Mouse (Mus musculus) embryonic fibroblast, embryonic 13.5 days (primary cell): ENCODE results near the gene Zfand6. TPM values are rescaled to one million over a fixed set of nuclear protein-coding genes. Genes with fewer than 3 reads are reported as not detected.
A peak's percentile ranks its signal among the peaks of the same experiment; 100 is the strongest.

Experiments used
- H3K27ac ChIP-seq: 2 replicates; pipeline ENCODE4 v1.5.1; 2012; ENCODE audit warnings: low read length, control low read depth, inconsistent platforms; ENCODE audit not compliant: insufficient read depth
- H3K4me1 ChIP-seq: 2 replicates; pipeline ENCODE4 v1.6.1; 2011; ENCODE audit warnings: low read length; ENCODE audit not compliant: control insufficient read depth, insufficient read depth
- H3K4me3 ChIP-seq: 2 replicates; pipeline ENCODE4 v1.5.1; 2011; ENCODE audit warnings: mild to moderate bottlenecking, control low read depth, low read length; ENCODE audit not compliant: insufficient read depth
- CTCF ChIP-seq: IDR thresholded peaks from 2 replicates; pipeline ENCODE4 v1.5.1; 2011; ENCODE audit warnings: mild to moderate bottlenecking, control low read depth, low read length, moderate library complexity, borderline replicate concordance; ENCODE audit not compliant: insufficient read depth
- POLR2A ChIP-seq: IDR thresholded peaks from 2 replicates; pipeline ENCODE4 v1.6.1; 2011; ENCODE audit warnings: low read depth, mild to moderate bottlenecking, control low read depth, low read length, moderate library complexity
- polyA plus RNA-seq: library from polyadenylated mRNA; stranded (reverse); fragments of >200 nt; gene quantifications from 2 replicates; pipeline ENCODE4 v1.2.4, GENCODE M21; 2011; ENCODE audit warnings: low read depth; ENCODE audit not compliant: missing spikeins, insufficient read length

Gene Zfand6
- 99.8 and 123 TPM in 2 replicates for polyA plus RNA-seq

- Histone ChIP-seq H3K4me3 (peak within 1 kb of the TSS; percentile 94), H3K27ac (no peak within 1 kb of the TSS; the same call in 1 of the 2 replicates)
- TF ChIP-seq CTCF (no peak), POLR2A (peak; percentile 30)
Measured at GRCm38 (mm10) chr7:84689251-84690100, at the start of gene Zfand6. Gene Zfand6 (minus strand): TSS chr7:84689959.

DNA sequence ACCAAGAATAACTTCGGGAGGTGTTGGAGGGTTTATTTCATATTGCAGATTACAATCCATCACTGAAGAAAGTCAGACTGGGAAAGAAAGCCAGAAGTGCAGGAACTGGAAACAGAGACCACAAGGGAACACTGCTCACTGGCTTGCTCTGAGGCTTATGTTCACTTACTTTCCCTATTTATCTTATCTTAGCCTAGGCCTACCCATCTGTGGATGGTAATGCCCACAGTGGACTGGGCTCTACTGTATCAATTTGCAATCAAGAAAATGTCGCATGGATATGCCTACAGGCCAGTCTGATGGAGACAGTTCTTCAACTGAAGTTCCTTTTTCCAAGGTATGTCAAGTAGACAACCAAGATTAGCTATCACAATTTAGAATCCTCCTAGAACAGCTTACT is 47.0 kb upstream of the Zfand6 start:
- H3K27ac ChIP-seq, result no peak overlapping the region
- no peaks in the 10 kb centered on the region for H3K4me1 ChIP-seq
- no peak overlapping the region for H3K4me3 ChIP-seq
- TF ChIP-seq CTCF, result no peak
- no peak for TF ChIP-seq POLR2A

More at GRCm38 (mm10) chr7:84689251-84690100, at the start of gene Zfand6:
- H3K4me1 ChIP-seq, result no peaks in the 10 kb centered on the region

DNA sequence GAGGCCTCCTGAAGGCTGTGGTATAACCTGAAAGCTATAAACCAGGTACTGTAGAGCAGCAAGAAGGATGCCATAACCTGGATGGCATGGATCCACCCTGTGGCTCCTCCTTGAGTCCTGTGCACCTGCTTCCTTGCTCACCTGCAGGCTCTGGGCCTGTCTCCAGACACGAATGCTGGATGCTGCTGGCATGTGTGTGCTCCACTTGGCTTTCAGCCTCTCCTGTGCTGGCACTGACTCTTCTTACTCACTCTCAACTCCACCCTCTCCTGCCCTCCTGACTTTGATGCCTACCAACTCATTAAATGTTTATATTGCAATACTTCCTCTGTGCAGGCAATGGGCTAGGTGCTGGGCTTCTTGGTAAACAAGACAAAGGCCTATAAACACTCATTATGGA is 43.3 kb upstream of the Zfand6 start:
- H3K27ac ChIP-seq, result no peak overlapping the region
- no peak overlapping the region for H3K4me3 ChIP-seq
- TF ChIP-seq CTCF, result no peak
- TF ChIP-seq POLR2A, result no peak
- H3K4me1 ChIP-seq, result no peaks in the 10 kb centered on the region

DNA sequence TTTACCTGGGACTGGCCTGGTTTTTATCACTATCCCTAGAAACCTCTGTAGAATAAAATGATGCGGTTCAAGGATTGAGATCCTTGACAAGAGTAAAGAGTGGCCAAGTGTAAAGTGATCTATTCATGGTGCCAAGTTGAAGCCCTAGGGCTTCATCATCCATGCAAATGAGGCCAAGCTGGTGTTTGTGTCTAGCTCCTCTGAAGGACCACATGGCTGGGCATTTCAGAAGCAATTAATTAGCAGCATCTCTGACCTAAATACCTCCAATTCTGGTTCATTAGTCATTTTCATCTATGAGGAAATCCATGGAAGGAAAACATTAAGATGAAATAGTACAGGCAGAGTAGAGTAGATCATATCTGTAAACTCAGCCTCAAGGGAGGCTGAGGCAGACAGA is 42.3 kb upstream of the Zfand6 start:
- no peak for TF ChIP-seq POLR2A
- TF ChIP-seq CTCF, result no peak
- no peaks in the 10 kb centered on the region for H3K4me1 ChIP-seq
- no peak overlapping the region for H3K27ac ChIP-seq
- no peak overlapping the region for H3K4me3 ChIP-seq

DNA sequence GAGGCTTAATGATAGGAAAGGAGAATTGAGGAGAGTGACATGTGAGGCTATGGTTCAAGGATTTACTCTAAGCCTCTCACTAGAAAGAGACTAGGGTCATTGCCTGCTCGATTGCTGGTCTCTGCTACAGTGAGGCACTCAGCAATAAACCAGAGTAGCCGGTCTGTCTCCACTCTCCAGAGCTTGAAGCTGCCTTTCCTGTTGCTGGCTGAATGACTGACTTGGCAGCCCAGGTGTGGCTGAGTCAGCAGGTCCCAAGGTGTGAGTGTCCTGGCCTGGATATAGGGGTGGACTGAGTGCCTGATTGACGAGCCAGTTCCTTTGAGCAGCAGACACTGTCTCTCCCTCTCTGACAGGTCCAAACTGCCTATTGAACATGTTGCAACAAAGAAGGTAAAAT is 41.3 kb upstream of the Zfand6 start:
- no peak for TF ChIP-seq CTCF
- Histone ChIP-seq H3K27ac (no peak overlapping the region), H3K4me3 (no peak overlapping the region), H3K4me1 (no peaks in the 10 kb centered on the region)

GRCm38 (mm10) chr7:84722804-84723459 is 33.2 kb upstream of the Zfand6 start:
- Histone ChIP-seq H3K4me1 (no peaks in the 10 kb centered on the region), H3K27ac (no peak overlapping the region), H3K4me3 (no peak overlapping the region)
- TF ChIP-seq POLR2A (no peak), CTCF (no peak)

DNA sequence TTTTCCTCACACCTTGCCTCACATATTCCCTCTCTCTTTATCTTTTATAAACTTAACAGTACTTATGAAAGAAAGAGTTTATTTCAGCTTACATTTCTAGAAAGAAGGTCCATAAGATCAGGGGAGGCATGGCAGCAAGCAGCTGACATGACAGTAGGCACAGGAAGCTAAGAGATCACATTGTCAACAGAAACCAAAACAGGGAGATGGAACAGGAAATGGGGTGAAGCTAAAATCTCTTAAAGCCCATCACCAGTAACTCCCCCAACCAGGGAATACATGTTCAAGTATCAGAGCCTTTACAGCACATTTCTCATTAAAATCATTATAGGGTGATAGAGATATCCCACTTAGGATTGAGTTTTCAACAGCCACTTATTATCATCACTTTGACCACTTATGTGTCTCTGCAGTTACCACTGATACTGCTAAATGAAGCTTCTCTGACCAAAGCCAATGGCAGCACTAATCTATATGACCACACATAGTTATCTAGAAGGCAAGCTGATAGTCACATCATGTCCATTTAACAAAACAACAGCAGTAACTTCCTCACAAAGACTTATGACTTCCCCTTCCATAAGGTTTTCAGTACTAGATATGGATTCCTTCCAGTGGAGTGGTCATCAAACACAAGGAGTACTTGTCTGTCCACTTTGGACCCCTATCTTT is 20.7 kb upstream of the Zfand6 start:
- TF ChIP-seq CTCF (no peak), POLR2A (no peak)
- no peak overlapping the region for H3K27ac ChIP-seq
- H3K4me3 ChIP-seq, result no peak overlapping the region
- no peaks in the 10 kb centered on the region for H3K4me1 ChIP-seq

GRCm38 (mm10) chr7:84706877-84707276 is 17.1 kb upstream of the Zfand6 start:
- Histone ChIP-seq H3K4me1 (no peaks in the 10 kb centered on the region), H3K4me3 (no peak overlapping the region), H3K27ac (no peak overlapping the region)
- TF ChIP-seq POLR2A (no peak), CTCF (no peak)

GRCm38 (mm10) chr7:84690101-84690509 is 346 bp upstream of the Zfand6 start:
- H3K27ac ChIP-seq, result no peak overlapping the region
- peak overlapping the region; percentile 48 for H3K4me3 ChIP-seq
- no peak for TF ChIP-seq CTCF
- peak; percentile 60; the same call in 1 of the 2 replicates for TF ChIP-seq POLR2A
- H3K4me1 ChIP-seq, result no peaks in the 10 kb centered on the region
